Mouse (Mus musculus) cerebellum, adult 2 months (tissue): ENCODE measurements around the gene Atp8b3.

Source experiments
- CTCF ChIP-seq: fragments of 200-500 bp; IDR thresholded peaks from 2 replicates; pipeline ENCODE4 v1.5.1; 2011; ENCODE audit warnings: low read depth, mild to moderate bottlenecking, control low read depth, low read length, moderate library complexity, borderline replicate concordance; ENCODE audit not compliant: insufficient read depth
- POLR2A ChIP-seq: fragments of 200-500 bp; IDR thresholded peaks from 2 replicates; pipeline ENCODE4 v1.6.1; 2011; ENCODE audit warnings: low read length, control low read depth, borderline replicate concordance; ENCODE audit not compliant: insufficient read depth

DNA sequence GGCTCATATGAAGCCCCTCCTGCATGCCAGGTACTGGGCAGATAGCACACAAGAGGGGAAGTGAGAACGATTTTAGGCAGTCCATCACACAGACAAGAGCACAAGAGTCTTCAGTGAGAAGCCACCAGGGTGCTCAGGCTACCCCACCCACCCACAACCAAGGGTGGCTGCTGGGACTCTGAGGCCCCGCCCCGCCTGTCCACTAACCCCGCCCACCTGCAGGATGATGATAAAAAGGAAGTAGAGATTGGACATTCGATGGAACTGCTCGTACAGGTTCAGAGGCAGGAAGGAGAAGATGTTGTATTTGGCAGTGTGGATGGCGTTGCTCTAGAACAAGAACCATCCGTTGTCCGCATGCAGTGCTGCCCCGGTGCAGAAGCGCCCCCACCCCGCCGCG, 3.9 kb downstream of the Atp8b3 start:
- TF ChIP-seq CTCF = no peak
- TF ChIP-seq POLR2A = no peak
